Mouse (Mus musculus) midbrain, embryonic 15.5 days (tissue): ENCODE results near the gene Asgr1. TPM values are rescaled to one million over a fixed set of nuclear protein-coding genes. Genes with fewer than 3 reads are reported as not detected.

Experiments used
- ATAC-seq: fragments of 200-750 bp; cut with Nextera tagmentation; replicated peaks from 2 replicates; pipeline ENCODE4 v1.8.0; 2017; ENCODE audit warnings: moderate TSS enrichment
- H3K27ac ChIP-seq: fragments of 300-500 bp; sonication (generic); 2 replicates; pipeline ENCODE4 v1.5.1; 2015; ENCODE audit warnings: mild to moderate bottlenecking, inconsistent platforms
- H3K27me3 ChIP-seq: fragments of 300-500 bp; sonication (generic); replicated peaks from 2 replicates; pipeline ENCODE4 v1.6.1; 2015; ENCODE audit warnings: inconsistent platforms
- H3K36me3 ChIP-seq: fragments of 300-500 bp; sonication (generic); replicated peaks from 2 replicates; pipeline ENCODE4 v1.6.1; 2015; ENCODE audit warnings: inconsistent platforms
- H3K4me1 ChIP-seq: fragments of 300-500 bp; sonication (generic); 2 replicates; pipeline ENCODE4 v1.6.1; 2015; ENCODE audit warnings: inconsistent platforms
- H3K4me2 ChIP-seq: fragments of 300-500 bp; sonication (generic); 2 replicates; pipeline ENCODE4 v1.6.1; 2015; ENCODE audit warnings: inconsistent platforms, mild to moderate bottlenecking, moderate library complexity
- H3K4me3 ChIP-seq: fragments of 300-500 bp; sonication (generic); 2 replicates; pipeline ENCODE4 v1.5.1; 2015; ENCODE audit warnings: mild to moderate bottlenecking, inconsistent platforms
- H3K9ac ChIP-seq: fragments of 300-500 bp; sonication (generic); 2 replicates; pipeline ENCODE4 v1.6.1; 2015; ENCODE audit warnings: mild to moderate bottlenecking, inconsistent platforms
- H3K9me3 ChIP-seq: fragments of 300-500 bp; sonication (generic); 2 replicates; pipeline ENCODE4 v1.6.1; 2016; ENCODE audit warnings: inconsistent platforms
- whole genome bisulfite sequencing: fragments of 180-500 bp; shearing (Covaris S2); methylation state at CpG from one replicate; pipeline ENCODE4 v1.1.7; 2015; ENCODE audit warnings: mixed read lengths; 5-methylcytosine and 5-hydroxymethylcytosine counted together
- polyA plus RNA-seq: library from polyadenylated mRNA; unstranded; fragments of >200 nt; fragmentation: Nextera tagmentation; extraction: Ambion mirVana; gene quantifications from 2 replicates; pipeline ENCODE4 v1.2.1, GENCODE M21; 2015

Gene Asgr1
- polyA plus RNA-seq, 1 experiment from 2014 or later = 3.8 TPM

DNA sequence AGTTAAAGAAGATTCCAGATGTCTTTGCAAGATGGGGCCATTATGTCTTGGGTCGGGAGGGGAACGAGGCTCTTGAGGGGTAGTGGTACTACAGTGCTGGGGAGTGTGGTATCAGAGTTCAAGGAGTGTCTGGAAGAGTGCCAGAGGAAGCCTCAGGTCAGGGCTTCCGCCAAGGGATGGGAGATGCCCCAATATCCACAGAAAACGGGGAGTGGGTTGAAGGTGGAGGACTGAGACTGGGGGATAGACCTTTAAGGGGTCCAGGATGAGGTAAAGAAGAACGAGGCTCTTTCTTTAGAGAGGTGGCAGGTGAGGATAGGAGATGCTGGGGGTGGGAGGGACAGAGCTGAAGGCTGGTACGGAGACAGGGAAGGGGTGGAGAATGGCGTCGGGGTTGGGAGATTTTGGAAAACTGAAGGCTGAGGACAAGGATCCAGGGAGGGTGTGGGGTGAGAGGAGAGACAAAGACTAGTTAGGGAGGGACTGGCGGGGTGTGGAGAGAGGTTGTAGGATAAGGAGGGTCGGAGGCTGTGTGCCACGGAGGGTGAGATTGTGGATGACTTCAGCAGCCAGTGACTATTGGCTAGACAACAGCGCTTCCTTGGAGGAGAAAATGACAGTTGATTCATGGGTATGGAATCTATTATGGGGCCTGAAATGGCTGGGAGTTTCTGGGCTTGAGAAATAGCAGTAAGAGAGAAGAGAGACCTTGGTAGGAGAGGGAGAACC, 25.3 kb upstream of the Asgr1 start:
- Histone ChIP-seq H3K4me1 (peaks cover 75% of the 10 kb centered on the region), H3K36me3 (peaks cover 24% of the 10 kb centered on the region), H3K9ac (peak overlapping the region; percentile 40), H3K27ac (peak overlapping the region; percentile 98), H3K4me3 (peak overlapping the region; percentile 39), H3K9me3 (no peaks in the 10 kb centered on the region), H3K27me3 (no peaks in the 10 kb centered on the region), H3K4me2 (peak overlapping the region; percentile 66)
- peak; percentile 11 for ATAC-seq
- WGBS = 18% methylated on average over 12 of the region's 12 CpGs

DNA sequence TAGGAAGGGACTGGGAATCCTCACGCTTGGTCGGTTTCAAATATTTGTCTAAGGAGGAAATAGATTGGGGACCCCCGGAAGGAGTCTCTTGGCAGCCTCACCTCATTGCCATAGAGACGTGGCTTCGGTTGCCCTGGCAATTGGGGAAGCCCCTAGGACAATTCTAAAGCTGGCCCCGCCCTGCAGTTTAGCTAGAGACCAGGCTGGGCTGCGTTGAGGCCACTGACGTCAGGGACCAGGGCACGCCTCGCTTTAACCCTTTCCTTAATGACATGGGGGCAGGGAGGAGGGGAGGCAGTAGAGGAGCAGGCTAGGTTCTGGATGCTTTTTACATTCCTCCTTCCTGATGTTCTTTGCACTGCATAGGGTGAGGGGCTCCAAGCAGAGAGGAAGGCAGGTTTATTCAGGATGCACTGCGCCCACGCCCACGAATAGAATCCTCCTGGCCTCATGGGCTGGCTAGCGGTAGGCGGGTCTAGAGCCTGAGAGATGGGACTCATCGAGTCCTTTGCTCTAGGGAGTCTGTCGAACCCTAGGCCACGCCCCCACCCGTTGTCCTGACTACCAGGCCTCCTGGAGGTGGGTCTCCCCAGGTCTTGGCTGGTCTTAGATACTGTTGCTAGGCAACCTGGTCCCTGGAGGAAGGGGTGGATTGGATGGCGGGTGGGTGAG, 24.6 kb upstream of the Asgr1 start:
- Histone ChIP-seq H3K4me2 (peak overlapping the region; percentile 66), H3K27ac (peak overlapping the region; percentile 98), H3K36me3 (peaks cover 24% of the 10 kb centered on the region), H3K9me3 (no peaks in the 10 kb centered on the region), H3K4me3 (peak overlapping the region; percentile 39), H3K4me1 (peaks cover 70% of the 10 kb centered on the region), H3K27me3 (no peaks in the 10 kb centered on the region), H3K9ac (peak overlapping the region; percentile 40)
- peak; percentile 93 for ATAC-seq
- 0% methylated on average over 20 of the region's 20 CpGs for WGBS

DNA sequence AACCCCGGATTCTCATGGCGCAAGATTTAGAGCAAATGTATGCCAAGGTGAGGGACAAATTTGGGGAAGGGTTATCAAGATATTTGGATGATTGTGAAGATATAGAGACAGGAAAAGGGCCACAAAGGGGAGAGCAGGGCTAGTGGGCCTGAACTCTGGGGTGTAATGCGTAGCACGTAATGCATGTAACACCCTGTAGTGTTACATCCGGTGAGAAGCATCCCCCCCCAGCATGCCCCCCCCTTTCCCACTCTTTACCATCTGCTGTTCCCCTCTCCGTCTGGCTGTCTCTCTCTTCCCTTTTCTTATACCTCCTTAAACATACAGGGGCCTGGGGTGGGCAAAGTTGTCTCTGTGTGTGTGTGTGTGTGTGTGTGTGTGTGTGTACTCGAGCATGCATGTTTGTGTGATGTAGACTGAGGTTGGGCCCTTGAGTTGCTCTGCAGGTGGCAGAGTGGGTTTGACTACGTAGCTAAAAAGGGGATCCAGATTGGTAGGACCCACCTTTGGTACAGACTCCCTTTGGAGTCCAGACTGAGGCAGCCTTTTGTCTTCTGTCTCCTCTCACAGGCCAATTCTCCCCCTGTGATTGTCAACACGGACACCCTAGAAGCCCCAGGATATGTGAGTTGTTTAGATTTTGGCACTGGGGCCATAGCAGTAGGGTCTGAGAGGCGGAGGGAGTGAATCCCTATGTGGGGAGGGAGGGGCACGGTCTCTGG, 23.9 kb upstream of the Asgr1 start:
- Histone ChIP-seq H3K9me3 (no peaks in the 10 kb centered on the region), H3K36me3 (peaks cover 28% of the 10 kb centered on the region), H3K4me3 (peak overlapping the region; percentile 39), H3K9ac (peak overlapping the region; percentile 40), H3K27me3 (no peaks in the 10 kb centered on the region), H3K4me2 (peak overlapping the region; percentile 66), H3K4me1 (peaks cover 63% of the 10 kb centered on the region), H3K27ac (peak overlapping the region; percentile 98)
- 14% methylated on average over 11 of the region's 11 CpGs for WGBS
- ATAC-seq = peak; percentile 62

- no peak for ATAC-seq
- Histone ChIP-seq H3K9ac (peak overlapping the region; percentile 40; the same call in 1 of the 2 replicates), H3K4me2 (peak overlapping the region; percentile 66), H3K27me3 (no peaks in the 10 kb centered on the region), H3K9me3 (no peaks in the 10 kb centered on the region), H3K36me3 (peaks cover 28% of the 10 kb centered on the region), H3K4me3 (peak overlapping the region; percentile 39), H3K4me1 (peaks cover 55% of the 10 kb centered on the region), H3K27ac (peak overlapping the region; percentile 98)
- WGBS = 92% methylated on average over 28 of the region's 28 CpGs
Measured at GRCm38 (mm10) chr11:70030651-70031320, 23.1 kb upstream of the Asgr1 start.

- H3K27me3 ChIP-seq = no peaks in the 10 kb centered on the region
- H3K4me1 ChIP-seq = peaks cover 50% of the 10 kb centered on the region
- H3K4me2 ChIP-seq = no peak overlapping the region
- no peak overlapping the region for H3K9ac ChIP-seq
- H3K27ac ChIP-seq = no peak overlapping the region
- H3K4me3 ChIP-seq = no peak overlapping the region
- 96% methylated on average over 11 of the region's 11 CpGs for WGBS
- ATAC-seq = no peak
- no peaks in the 10 kb centered on the region for H3K9me3 ChIP-seq
- peaks cover 28% of the 10 kb centered on the region for H3K36me3 ChIP-seq
Measured at GRCm38 (mm10) chr11:70031321-70031670, 22.6 kb upstream of the Asgr1 start.

DNA sequence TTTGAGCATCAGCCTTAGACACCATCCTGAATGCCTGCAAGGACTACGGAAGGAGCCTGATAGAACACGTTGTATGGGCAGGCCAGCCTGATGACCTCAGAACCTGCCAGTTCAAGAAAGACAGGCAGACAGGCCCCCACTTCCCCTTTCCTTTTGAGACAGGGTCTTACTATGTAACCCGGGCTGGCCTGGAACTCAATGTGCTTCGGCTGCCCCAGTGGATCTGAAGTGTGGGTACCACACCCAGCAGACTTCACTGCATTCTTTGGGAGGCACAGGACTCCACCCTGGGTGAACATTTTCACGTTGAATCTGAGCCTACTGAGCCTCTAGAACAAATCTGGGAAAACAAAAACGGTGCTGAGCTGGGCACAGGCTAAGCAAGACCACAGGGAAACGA, 15.7 kb upstream of the Asgr1 start:
- H3K36me3 ChIP-seq = peaks cover 30% of the 10 kb centered on the region
- no peak overlapping the region for H3K9ac ChIP-seq
- no peak overlapping the region for H3K4me3 ChIP-seq
- no peak overlapping the region for H3K27ac ChIP-seq
- no peak overlapping the region for H3K4me2 ChIP-seq
- no peaks in the 10 kb centered on the region for H3K27me3 ChIP-seq
- H3K9me3 ChIP-seq = no peaks in the 10 kb centered on the region
- ATAC-seq = no peak
- WGBS = 85% methylated on average over 7 of the region's 7 CpGs
- H3K4me1 ChIP-seq = no peaks in the 10 kb centered on the region

DNA sequence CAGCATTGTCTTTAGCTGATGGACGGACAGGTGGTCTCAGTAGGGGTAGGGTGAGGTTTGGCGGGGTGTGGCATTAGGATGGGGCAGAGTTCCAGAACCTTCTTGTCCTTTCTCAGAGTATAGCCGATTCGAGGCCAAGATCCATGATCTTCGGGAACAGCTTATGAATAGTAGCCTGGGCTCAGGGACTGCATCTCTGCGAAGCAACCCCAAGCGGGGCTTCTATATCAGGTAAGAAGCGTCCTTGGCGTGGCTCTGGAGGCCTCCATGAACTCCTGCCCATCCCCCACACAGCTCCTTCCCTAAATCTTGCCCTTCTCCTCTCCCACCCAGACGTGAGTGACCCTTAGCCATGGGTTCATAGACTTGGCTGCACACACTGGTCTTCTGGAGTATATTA, 14.3 kb upstream of the Asgr1 start:
- Histone ChIP-seq H3K4me3 (no peak overlapping the region), H3K9me3 (no peaks in the 10 kb centered on the region), H3K4me1 (no peaks in the 10 kb centered on the region), H3K36me3 (peaks cover 27% of the 10 kb centered on the region; the same call in 1 of the 2 replicates), H3K27me3 (no peaks in the 10 kb centered on the region), H3K9ac (no peak overlapping the region), H3K27ac (no peak overlapping the region), H3K4me2 (no peak overlapping the region)
- ATAC-seq = no peak
- WGBS = 93% methylated on average over 10 of the region's 10 CpGs

DNA sequence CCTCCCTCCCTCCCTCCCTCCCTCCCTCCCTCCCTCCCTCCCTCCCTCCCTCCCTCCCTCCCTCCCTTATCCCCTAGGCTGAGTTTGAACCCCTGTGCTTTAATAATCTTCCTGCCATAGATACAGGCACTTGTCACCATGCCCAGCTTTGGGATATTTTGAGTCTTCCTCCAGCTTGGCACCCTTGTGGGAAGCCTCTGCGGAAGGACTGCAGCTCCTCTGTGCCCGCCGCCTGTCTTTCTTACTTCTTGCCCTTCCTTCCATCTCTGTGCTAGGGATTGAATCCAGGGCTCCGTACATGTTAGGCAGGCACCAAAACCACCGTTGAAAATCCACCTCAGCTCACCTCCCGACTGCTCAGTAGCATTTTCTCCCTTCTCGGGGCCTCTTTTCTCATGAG, 13.7 kb upstream of the Asgr1 start:
- no peak for ATAC-seq
- Histone ChIP-seq H3K27me3 (no peaks in the 10 kb centered on the region), H3K4me2 (no peak overlapping the region), H3K36me3 (peaks cover 32% of the 10 kb centered on the region; the same call in 1 of the 2 replicates), H3K4me3 (no peak overlapping the region), H3K9me3 (no peaks in the 10 kb centered on the region), H3K4me1 (no peaks in the 10 kb centered on the region), H3K27ac (no peak overlapping the region), H3K9ac (no peak overlapping the region)
- WGBS = 91% methylated on average over 7 of the region's 7 CpGs

DNA sequence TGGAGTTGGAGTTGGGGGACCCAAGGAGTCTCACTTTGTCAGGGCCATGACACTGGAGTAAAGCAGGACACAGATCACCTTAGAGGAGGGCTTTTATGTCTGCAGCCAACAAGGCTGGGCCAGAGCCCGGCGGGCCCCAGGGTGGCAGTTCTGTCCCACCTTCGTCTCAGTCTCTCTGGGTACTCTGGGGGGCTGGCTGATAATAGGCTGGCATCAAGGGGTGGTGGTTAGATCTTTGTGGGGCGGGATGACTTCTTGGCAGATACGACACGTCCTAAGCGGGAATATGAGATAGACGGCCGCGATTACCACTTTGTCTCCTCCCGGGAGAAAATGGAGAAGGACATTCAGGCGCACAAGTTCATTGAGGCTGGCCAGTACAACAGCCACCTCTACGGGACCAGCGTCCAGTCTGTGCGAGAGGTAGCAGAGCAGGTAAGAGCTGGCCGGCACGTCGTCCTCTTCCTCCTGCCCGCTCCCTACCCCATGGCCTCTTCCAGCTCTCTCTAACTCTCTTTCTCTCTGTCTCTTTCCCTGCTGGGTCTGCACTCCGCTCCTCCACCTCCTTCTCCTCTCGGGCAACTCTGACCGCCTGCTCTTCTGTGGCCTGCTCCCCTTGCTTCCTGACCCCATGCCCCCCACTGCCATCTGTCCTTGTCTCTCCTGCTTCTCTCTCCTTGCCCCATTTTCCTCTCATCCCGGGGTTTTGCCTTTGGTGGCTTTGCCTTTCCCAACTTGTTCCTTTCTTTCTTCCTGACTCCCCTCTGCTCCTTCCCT, 11.4 kb upstream of the Asgr1 start:
- Histone ChIP-seq H3K4me1 (no peaks in the 10 kb centered on the region), H3K27ac (no peak overlapping the region), H3K4me2 (no peak overlapping the region), H3K36me3 (peaks cover 36% of the 10 kb centered on the region; the same call in 1 of the 2 replicates), H3K27me3 (no peaks in the 10 kb centered on the region), H3K9me3 (no peaks in the 10 kb centered on the region), H3K9ac (no peak overlapping the region), H3K4me3 (no peak overlapping the region)
- no peak for ATAC-seq
- 92% methylated on average over 23 of the region's 23 CpGs for WGBS

DNA sequence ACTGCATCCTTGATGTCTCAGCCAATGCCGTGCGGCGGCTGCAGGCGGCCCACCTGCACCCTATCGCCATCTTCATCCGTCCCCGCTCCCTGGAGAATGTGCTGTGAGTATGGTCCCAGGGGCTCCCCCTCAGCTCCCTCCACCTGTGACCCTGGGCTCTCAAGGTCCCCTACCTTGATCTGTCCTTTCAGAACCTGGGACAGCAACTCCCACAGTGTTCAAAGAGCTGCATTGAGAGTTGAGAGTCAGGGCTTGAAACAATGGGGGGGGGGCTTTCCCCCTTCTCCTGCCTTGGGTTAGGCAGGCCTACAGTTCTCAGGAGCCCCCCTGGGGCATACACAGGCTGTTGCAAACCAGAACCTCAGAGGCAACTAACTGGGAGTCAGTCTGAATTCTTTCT, 10.2 kb upstream of the Asgr1 start:
- WGBS = 82% methylated on average over 7 of the region's 7 CpGs
- H3K4me1 ChIP-seq = no peaks in the 10 kb centered on the region
- no peaks in the 10 kb centered on the region for H3K9me3 ChIP-seq
- H3K4me3 ChIP-seq = no peak overlapping the region
- H3K9ac ChIP-seq = no peak overlapping the region
- peaks cover 30% of the 10 kb centered on the region; the same call in 1 of the 2 replicates for H3K36me3 ChIP-seq
- H3K4me2 ChIP-seq = no peak overlapping the region
- H3K27me3 ChIP-seq = no peaks in the 10 kb centered on the region
- no peak for ATAC-seq
- no peak overlapping the region for H3K27ac ChIP-seq

- no peaks in the 10 kb centered on the region for H3K9me3 ChIP-seq
- no peak overlapping the region for H3K9ac ChIP-seq
- no peak overlapping the region for H3K4me2 ChIP-seq
- H3K36me3 ChIP-seq = peaks cover 25% of the 10 kb centered on the region; the same call in 1 of the 2 replicates
- no peak for ATAC-seq
- 50% methylated on average over 9 of the region's 9 CpGs for WGBS
- H3K27me3 ChIP-seq = no peaks in the 10 kb centered on the region
- no peak overlapping the region for H3K4me3 ChIP-seq
- no peaks in the 10 kb centered on the region for H3K4me1 ChIP-seq
- H3K27ac ChIP-seq = no peak overlapping the region
Measured at GRCm38 (mm10) chr11:70045435-70045834, 8.4 kb upstream of the Asgr1 start.
